Mouse (Mus musculus): ENCODE measurements around the gene Tada1. TPM values are rescaled to one million over a fixed set of nuclear protein-coding genes. Genes with fewer than 3 reads are reported as not detected.

Tada1 gene
- polyA plus RNA-seq, 1 experiment from 2014 or later: 66.6 TPM

DNA sequence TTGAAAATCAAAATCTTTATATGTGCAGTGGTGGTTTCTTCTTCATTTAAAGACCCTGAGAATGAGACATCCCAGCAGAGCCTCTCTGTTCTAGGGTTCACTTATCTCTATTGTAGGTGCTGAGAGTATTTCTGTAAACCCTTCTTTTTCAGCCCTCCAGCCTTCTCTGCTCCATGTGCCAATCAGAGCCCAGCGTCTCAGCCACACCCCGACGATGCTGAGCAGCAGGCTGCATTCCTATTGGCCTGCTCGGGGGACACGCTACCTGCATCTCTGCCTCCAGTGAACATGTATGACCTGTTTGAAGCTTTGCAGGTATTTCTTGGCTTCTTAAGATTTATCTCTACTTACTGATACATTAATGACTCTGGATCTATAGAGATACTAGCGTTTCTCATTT lies 12.8 kb downstream of the Tada1 start:
- Histone ChIP-seq H3K36me3 (peaks cover 100% of the 10 kb centered on the region), H3K27me3 (ENCODE audit: low read depth, poor library complexity, severe bottlenecking) (no peaks in the 10 kb centered on the region), H3K4me3 (no peak overlapping the region), H3K27ac (no peak overlapping the region), H3K4me1 (no peaks in the 10 kb centered on the region), H3K9me3 (replicated peaks) (no peaks in the 10 kb centered on the region)
- WGBS: 95% methylated on average over 6 of the region's 6 CpGs
- no peak for DNase-seq (ENCODE audit: low spot score)

GRCm38 (mm10) chr1:166394770-166395169 lies 15.9 kb downstream of the Tada1 start:
- no peak for DNase-seq (ENCODE audit: low spot score)
- WGBS: 83% methylated on average over 4 of the region's 4 CpGs
- Histone ChIP-seq H3K27ac (no peak overlapping the region), H3K4me3 (no peak overlapping the region), H3K36me3 (peaks cover 100% of the 10 kb centered on the region), H3K27me3 (ENCODE audit: low read depth, poor library complexity, severe bottlenecking) (no peaks in the 10 kb centered on the region), H3K9me3 (replicated peaks) (no peaks in the 10 kb centered on the region), H3K4me1 (no peaks in the 10 kb centered on the region)

GRCm38 (mm10) chr1:166395661-166396060 lies 16.8 kb downstream of the Tada1 start:
- no peak overlapping the region for H3K27ac ChIP-seq
- no peak for DNase-seq (ENCODE audit: low spot score)
- 92% methylated on average over 5 of the region's 5 CpGs for WGBS

DNA sequence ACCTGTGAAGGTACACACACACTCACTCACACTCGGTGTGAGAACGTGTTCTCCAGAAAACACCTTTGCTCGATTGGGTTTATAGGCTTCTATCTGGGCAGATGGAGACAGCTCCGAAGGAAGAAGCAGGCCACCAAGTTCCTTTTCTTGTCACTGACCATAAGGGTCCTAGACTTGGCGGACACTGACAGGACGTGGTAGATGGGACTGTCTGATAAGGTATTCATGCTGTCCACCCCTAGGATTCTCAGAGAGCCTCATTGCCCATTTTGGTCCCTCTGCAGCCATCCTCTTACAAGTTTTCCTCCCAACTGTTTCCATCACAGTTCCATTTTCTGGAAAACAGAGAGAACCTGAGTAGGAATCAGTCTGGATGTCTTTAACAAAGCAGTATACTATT lies 17.5 kb downstream of the Tada1 start:
- DNase-seq (ENCODE audit: low spot score): no peak
- no peaks in the 10 kb centered on the region for H3K27me3 ChIP-seq (ENCODE audit: low read depth, poor library complexity, severe bottlenecking)
- WGBS: 92% methylated on average over 6 of the region's 6 CpGs
- H3K4me3 ChIP-seq: no peak overlapping the region
- H3K27ac ChIP-seq: no peak overlapping the region
- peaks cover 100% of the 10 kb centered on the region for H3K36me3 ChIP-seq
- no peaks in the 10 kb centered on the region for H3K4me1 ChIP-seq
- H3K9me3 ChIP-seq (replicated peaks): no peaks in the 10 kb centered on the region

More at GRCm38 (mm10) chr1:166395661-166396060, 16.8 kb downstream of the Tada1 start:
- Histone ChIP-seq H3K4me3 (no peak overlapping the region), H3K4me1 (no peaks in the 10 kb centered on the region), H3K36me3 (peaks cover 100% of the 10 kb centered on the region), H3K27me3 (ENCODE audit: low read depth, poor library complexity, severe bottlenecking) (no peaks in the 10 kb centered on the region), H3K9me3 (replicated peaks) (no peaks in the 10 kb centered on the region)

DNA sequence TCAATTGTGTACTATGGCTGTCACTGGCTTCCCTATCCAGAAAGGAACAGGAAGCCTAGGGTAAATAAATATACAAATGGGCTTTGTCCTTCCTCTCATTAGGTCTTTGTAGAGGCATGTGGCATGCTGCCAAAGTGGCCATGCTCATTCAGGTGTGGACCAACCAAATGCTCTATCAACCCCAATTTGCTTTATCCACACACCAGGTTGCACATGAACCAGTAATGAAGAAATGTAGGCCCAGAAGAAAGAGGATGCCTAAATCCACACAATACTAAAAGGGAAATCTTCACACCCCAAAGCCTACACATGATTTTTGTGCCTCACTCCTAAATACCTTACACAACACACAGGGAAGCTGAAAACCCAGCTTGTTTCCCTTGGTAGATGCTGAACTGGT lies 22.6 kb downstream of the Tada1 start:
- Histone ChIP-seq H3K4me3 (no peak overlapping the region), H3K9me3 (replicated peaks) (no peaks in the 10 kb centered on the region), H3K27me3 (ENCODE audit: low read depth, poor library complexity, severe bottlenecking) (no peaks in the 10 kb centered on the region), H3K36me3 (peaks cover 100% of the 10 kb centered on the region), H3K27ac (no peak overlapping the region), H3K4me1 (peaks cover 9% of the 10 kb centered on the region)
- no peak for DNase-seq (ENCODE audit: low spot score)

- H3K36me3 ChIP-seq: peaks cover 100% of the 10 kb centered on the region
- DNase-seq (ENCODE audit: low spot score): no peak
- H3K27me3 ChIP-seq (ENCODE audit: low read depth, poor library complexity, severe bottlenecking): no peaks in the 10 kb centered on the region
- H3K4me1 ChIP-seq: peaks cover 9% of the 10 kb centered on the region
- H3K27ac ChIP-seq: no peak overlapping the region
- no peaks in the 10 kb centered on the region for H3K9me3 ChIP-seq (replicated peaks)
- 92% methylated on average over 4 of the region's 4 CpGs for WGBS
- H3K4me3 ChIP-seq: no peak overlapping the region
These were observed 23.1 kb downstream of the Tada1 start for GRCm38 (mm10) chr1:166402003-166402402.

- H3K36me3 ChIP-seq: peaks cover 94% of the 10 kb centered on the region
- no peaks in the 10 kb centered on the region for H3K27me3 ChIP-seq (ENCODE audit: low read depth, poor library complexity, severe bottlenecking)
- no peak overlapping the region for H3K27ac ChIP-seq
- DNase-seq (ENCODE audit: low spot score): no peak
- WGBS: 92% methylated on average over 3 of the region's 3 CpGs
- peaks cover 19% of the 10 kb centered on the region for H3K4me1 ChIP-seq
- no peak overlapping the region for H3K4me3 ChIP-seq
- no peaks in the 10 kb centered on the region for H3K9me3 ChIP-seq (replicated peaks)
These were observed 24.9 kb downstream of the Tada1 start for GRCm38 (mm10) chr1:166403846-166404245.

DNA sequence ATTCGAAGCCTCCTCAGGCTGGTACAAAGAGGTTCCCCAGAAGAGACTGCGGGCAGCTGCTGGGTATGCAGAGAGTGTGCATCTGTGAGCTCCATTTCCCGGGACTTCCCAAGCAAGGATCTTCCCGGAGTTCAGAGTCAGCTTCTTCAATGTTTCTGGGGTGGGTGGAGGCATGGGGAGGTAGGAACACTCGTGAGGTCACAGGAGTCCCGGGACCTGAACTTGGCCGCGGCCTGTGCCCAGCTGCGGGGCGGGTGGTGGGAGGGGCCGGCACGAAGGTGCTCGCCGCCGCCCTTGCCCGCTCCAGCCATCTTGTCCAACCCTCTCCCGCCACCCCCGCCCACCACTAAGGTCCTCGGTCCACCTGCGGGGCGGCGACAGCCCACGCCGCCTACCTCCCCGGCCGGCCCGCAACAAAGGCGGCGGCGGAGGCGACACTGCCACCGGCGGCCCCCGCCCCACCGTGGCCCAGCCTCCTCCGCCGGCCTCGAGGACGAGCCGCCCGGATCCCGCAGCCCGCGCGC lies 30.3 kb downstream of the Tada1 start:
- Histone ChIP-seq H3K9me3 (replicated peaks) (peaks cover 9% of the 10 kb centered on the region; the same call in 1 of the 2 replicates), H3K4me3 (peak overlapping the region; percentile 87), H3K36me3 (peaks cover 43% of the 10 kb centered on the region), H3K27me3 (ENCODE audit: low read depth, poor library complexity, severe bottlenecking) (no peaks in the 10 kb centered on the region), H3K4me1 (peaks cover 31% of the 10 kb centered on the region), H3K27ac (peak overlapping the region; percentile 98)
- no peak for DNase-seq (ENCODE audit: low spot score)
- 2% methylated on average over 37 of the region's 45 CpGs for WGBS

DNA sequence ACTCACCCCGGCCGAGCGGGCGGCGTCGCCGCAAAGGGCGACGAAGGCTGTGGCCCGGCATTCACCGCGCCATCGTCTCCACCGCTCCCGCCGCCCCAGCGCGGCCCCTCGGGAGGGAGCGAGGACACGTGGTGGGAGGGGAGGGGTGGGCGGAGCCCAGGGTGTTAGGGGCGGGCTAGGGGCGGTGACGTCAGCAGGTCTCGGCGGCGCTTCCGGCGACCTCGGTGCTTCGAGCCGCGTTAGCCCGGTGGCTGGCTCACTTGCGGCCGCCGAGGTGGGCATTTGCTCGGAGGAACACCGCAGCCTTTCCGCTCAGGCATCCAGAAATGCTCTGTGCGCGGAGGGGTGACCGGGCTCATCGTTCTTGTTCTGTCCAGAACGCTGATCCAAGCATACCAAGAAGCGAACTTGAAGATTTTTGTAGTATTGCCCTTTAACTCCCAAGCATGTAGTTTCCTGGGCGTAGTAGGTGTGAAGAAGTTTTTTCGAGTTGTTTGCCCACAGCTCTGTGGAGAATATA lies 30.9 kb downstream of the Tada1 start, which contains the start of gene Pogk:
TSS of gene Pogk (minus strand) at position 163 of the 520 bp plus-strand sequence.
- Histone ChIP-seq H3K27ac (peak within 1 kb of the TSS; percentile 98), H3K36me3 (peaks cover 38% of the 10 kb centered on the region)
- 7% methylated on average over 49 of the region's 49 CpGs for WGBS

DNA sequence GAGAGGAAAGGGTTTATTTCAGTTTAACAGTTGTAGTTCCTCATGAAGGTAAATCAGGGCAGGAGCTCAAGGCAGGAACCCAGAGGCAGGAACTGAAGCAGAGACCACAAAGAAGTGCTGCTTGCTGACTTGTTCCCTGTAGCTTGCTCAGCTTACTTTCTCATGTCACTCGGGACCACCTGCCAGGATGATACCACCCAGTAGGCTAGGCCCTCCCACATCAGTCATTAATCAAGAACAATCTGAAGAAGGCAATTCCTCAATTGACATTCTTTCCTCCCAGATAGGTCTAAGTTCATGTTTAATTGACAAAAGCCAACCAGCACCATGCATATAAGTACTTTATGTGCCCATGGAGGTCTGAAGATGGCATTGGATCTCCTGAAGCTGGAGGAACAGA lies 32.6 kb downstream of the Tada1 start:
- 100% methylated on average over 1 of the region's 1 CpGs for WGBS
- DNase-seq (ENCODE audit: low spot score): no peak
- no peak overlapping the region for H3K27ac ChIP-seq
- H3K4me3 ChIP-seq: no peak overlapping the region
- H3K4me1 ChIP-seq: peaks cover 22% of the 10 kb centered on the region
- H3K27me3 ChIP-seq (ENCODE audit: low read depth, poor library complexity, severe bottlenecking): no peaks in the 10 kb centered on the region
- H3K9me3 ChIP-seq (replicated peaks): peaks cover 9% of the 10 kb centered on the region; the same call in 1 of the 2 replicates
- peaks cover 20% of the 10 kb centered on the region for H3K36me3 ChIP-seq

More for the DNA sequence above, 30.9 kb downstream of the Tada1 start, which contains the start of gene Pogk:
- peak within 1 kb of the TSS; percentile 87 for H3K4me3 ChIP-seq
- peak; percentile 94 for DNase-seq (ENCODE audit: low spot score)
- H3K9me3 ChIP-seq (replicated peaks): peaks cover 9% of the 10 kb centered on the region; the same call in 1 of the 2 replicates
- peaks cover 29% of the 10 kb centered on the region for H3K4me1 ChIP-seq
- no peaks in the 10 kb centered on the region for H3K27me3 ChIP-seq (ENCODE audit: low read depth, poor library complexity, severe bottlenecking)

DNA sequence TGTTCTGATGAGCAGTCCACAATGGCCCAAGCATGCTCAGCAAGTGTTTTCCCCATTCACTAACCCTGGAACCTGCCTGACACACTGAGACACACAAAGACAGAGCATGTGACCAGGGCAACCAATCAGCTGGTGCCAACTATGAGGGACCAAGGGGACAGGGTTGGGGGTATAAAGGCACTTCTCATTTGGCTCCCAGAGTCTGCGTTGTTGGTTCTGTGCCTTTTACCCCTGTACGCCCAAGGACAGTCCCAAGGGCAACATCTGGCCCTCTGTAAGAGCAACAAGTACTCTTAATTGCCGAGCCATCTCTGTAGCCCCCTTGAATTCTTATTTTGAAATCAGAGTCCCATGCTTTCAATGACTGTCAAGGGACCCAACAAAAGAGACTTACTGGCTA lies 33.4 kb downstream of the Tada1 start:
- Histone ChIP-seq H3K27me3 (ENCODE audit: low read depth, poor library complexity, severe bottlenecking) (no peaks in the 10 kb centered on the region), H3K27ac (no peak overlapping the region), H3K9me3 (replicated peaks) (peaks cover 9% of the 10 kb centered on the region; the same call in 1 of the 2 replicates), H3K36me3 (peaks cover 13% of the 10 kb centered on the region), H3K4me3 (no peak overlapping the region), H3K4me1 (peaks cover 22% of the 10 kb centered on the region)
- DNase-seq (ENCODE audit: low spot score): no peak
- WGBS: 96% methylated on average over 3 of the region's 3 CpGs

- Histone ChIP-seq H3K4me3 (no peak overlapping the region), H3K36me3 (no peaks in the 10 kb centered on the region), H3K4me1 (no peaks in the 10 kb centered on the region), H3K27me3 (ENCODE audit: low read depth, poor library complexity, severe bottlenecking) (no peaks in the 10 kb centered on the region), H3K9me3 (replicated peaks) (no peaks in the 10 kb centered on the region), H3K27ac (no peak overlapping the region)
- no peak for DNase-seq (ENCODE audit: low spot score)
- WGBS: 68% methylated on average over 3 of the region's 3 CpGs
These were observed 50.2 kb downstream of the Tada1 start for GRCm38 (mm10) chr1:166429053-166429452.

- Histone ChIP-seq H3K36me3 (no peaks in the 10 kb centered on the region), H3K4me1 (no peaks in the 10 kb centered on the region), H3K27ac (no peak overlapping the region), H3K27me3 (ENCODE audit: low read depth, poor library complexity, severe bottlenecking) (no peaks in the 10 kb centered on the region), H3K9me3 (replicated peaks) (no peaks in the 10 kb centered on the region), H3K4me3 (no peak overlapping the region)
- no peak for DNase-seq (ENCODE audit: low spot score)
- WGBS: 72% methylated on average over 10 of the region's 10 CpGs
These were observed 51.0 kb downstream of the Tada1 start for GRCm38 (mm10) chr1:166429809-166430431.
